Mouse (Mus musculus) heart, postnatal 0 days (tissue): ENCODE results near the gene Cnnm2. TPM values are rescaled to one million over a fixed set of nuclear protein-coding genes. Genes with fewer than 3 reads are reported as not detected.

ENCODE experiments used
- ATAC-seq: fragments of 200-750 bp; cut with Nextera tagmentation; 2 replicates; pipeline ENCODE4 v1.8.0; 2017; ENCODE audit warnings: low read depth, moderate number of reproducible peaks, moderate library complexity; ENCODE audit not compliant: insufficient read depth
- DNase-seq: peaks from one replicate; pipeline ENCODE4 v3.0.0-alpha.2; 2016; ENCODE audit warnings: low spot score
- H3K27ac ChIP-seq: fragments of 300-500 bp; sonication (generic); 2 replicates; pipeline ENCODE4 v1.5.1; 2014; ENCODE audit warnings: low read depth, mild to moderate bottlenecking
- H3K27me3 ChIP-seq: fragments of 300-500 bp; sonication (generic); 2 replicates; pipeline ENCODE4 v1.6.1; 2014; ENCODE audit warnings: low read length, mixed read lengths; ENCODE audit not compliant: control insufficient read depth, insufficient read depth
- H3K36me3 ChIP-seq: fragments of 300-500 bp; sonication (generic); replicated peaks from 2 replicates; pipeline ENCODE4 v1.6.1; 2014; ENCODE audit warnings: low read length, mixed read lengths; ENCODE audit not compliant: control insufficient read depth, insufficient read depth
- H3K4me1 ChIP-seq: fragments of 300-500 bp; sonication (generic); 2 replicates; pipeline ENCODE4 v1.6.1; 2014; ENCODE audit warnings: antibody characterized with exemption; ENCODE audit not compliant: control insufficient read depth, insufficient read depth
- H3K4me2 ChIP-seq: fragments of 300-500 bp; sonication (generic); 2 replicates; pipeline ENCODE4 v1.6.1; 2014; ENCODE audit warnings: low read depth, mild to moderate bottlenecking, low read length, moderate library complexity
- H3K4me3 ChIP-seq: fragments of 300-500 bp; sonication (generic); 2 replicates; pipeline ENCODE4 v1.5.1; 2014; ENCODE audit warnings: low read depth, low read length
- H3K9ac ChIP-seq: fragments of 300-500 bp; sonication (generic); replicated peaks from 2 replicates; pipeline ENCODE4 v1.6.1; 2014; ENCODE audit warnings: low read depth, low read length, mixed read lengths
- H3K9me3 ChIP-seq: fragments of 300-500 bp; sonication (generic); replicated peaks from 2 replicates; pipeline ENCODE4 v1.6.1; 2016; ENCODE audit warnings: low read length; ENCODE audit not compliant: control insufficient read depth
- CTCF ChIP-seq: IDR thresholded peaks from 2 replicates; pipeline ENCODE4 v1.5.1; 2016; ENCODE audit warnings: antibody characterized with exemption, control low read depth, low read depth
- EP300 ChIP-seq: IDR thresholded peaks from 2 replicates; pipeline ENCODE4 v1.6.1; 2016; ENCODE audit warnings: antibody characterized with exemption, low read depth
- WGBS: fragments of 180-500 bp; shearing (Covaris S2); extraction: QIAGEN DNeasy Blood & Tissue Kit; methylation state at CpG from one replicate; pipeline ENCODE4 v1.1.7; 2014; 5-methylcytosine and 5-hydroxymethylcytosine counted together
- polyA plus RNA-seq: library from polyadenylated mRNA; unstranded; fragments of >200 nt; fragmentation: Nextera tagmentation; extraction: Ambion mirVana; gene quantifications from 2 replicates; pipeline ENCODE4 v1.2.1, GENCODE M21; 2015
- total RNA-seq: library from RNA; depleted of rRNA; stranded (reverse); fragments of >200 nt; gene quantifications from 2 replicates; pipeline ENCODE4 v1.2.3, GENCODE M21; 2014; ENCODE audit warnings: low replicate concordance

Cnnm2 gene
- total and polyA plus RNA-seq, 2 experiments from 2014 or later, result 1.8 to 15.0 TPM

GRCm38 (mm10) chr19:46801492-46801891 lies 40.1 kb downstream of the Cnnm2 start:
- Histone ChIP-seq H3K4me3 (no peak overlapping the region), H3K27me3 (no peaks in the 10 kb centered on the region), H3K9ac (no peak overlapping the region), H3K27ac (no peak overlapping the region), H3K4me2 (no peak overlapping the region), H3K36me3 (no peaks in the 10 kb centered on the region), H3K9me3 (no peaks in the 10 kb centered on the region), H3K4me1 (no peaks in the 10 kb centered on the region)
- ATAC-seq, result no peak
- DNase-seq, result no peak
- TF ChIP-seq EP300, result no peak
- no peak for TF ChIP-seq CTCF
- 72% methylated on average over 7 of the region's 7 CpGs for WGBS

DNA sequence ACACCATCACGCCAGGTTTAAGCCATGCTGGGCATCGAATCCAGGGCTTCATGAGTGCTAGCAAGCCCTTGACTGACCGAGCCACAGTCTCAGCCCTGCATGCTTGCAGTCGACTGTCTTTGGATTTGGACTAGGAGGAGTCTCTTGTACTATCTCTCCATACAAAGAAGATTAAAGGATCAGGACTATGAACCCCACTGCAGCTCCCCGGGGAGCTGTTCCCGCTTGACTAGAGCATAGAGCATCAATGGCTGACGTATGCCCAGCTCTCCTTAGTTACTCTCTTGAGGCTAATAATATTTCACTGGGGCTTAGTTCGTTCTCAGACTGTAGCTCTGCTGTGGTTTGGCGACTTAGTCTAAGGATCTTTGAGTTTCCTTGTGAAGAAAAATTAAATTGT lies 40.9 kb downstream of the Cnnm2 start:
- Histone ChIP-seq H3K4me1 (no peaks in the 10 kb centered on the region), H3K4me2 (no peak overlapping the region), H3K9ac (no peak overlapping the region), H3K27ac (no peak overlapping the region), H3K27me3 (no peaks in the 10 kb centered on the region), H3K4me3 (no peak overlapping the region), H3K36me3 (no peaks in the 10 kb centered on the region), H3K9me3 (no peaks in the 10 kb centered on the region)
- 75% methylated on average over 9 of the region's 9 CpGs for WGBS
- TF ChIP-seq CTCF, result no peak
- no peak for TF ChIP-seq EP300
- DNase-seq (no peak), ATAC-seq (no peak)

DNA sequence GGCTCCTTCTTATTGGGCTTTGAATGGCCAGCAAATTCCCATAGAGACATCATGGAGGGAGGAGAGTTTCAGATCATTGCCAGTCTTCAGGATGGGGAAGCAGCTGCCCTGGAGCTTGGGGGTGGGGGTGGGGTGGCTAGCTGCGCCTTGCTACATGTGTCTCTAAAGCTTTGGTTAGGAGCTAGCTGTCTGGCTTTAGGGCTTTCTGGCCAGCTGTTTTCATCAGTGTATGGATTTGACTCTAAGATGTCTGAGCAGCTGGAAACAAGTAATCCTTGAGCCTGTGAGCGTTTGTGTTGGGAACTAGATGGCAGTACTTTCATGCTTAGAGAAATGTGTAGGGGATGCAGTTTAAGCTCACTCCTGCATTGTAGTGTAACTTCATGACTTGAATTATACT lies 42.3 kb downstream of the Cnnm2 start:
- no peak for ATAC-seq
- WGBS, result 72% methylated on average over 2 of the region's 2 CpGs
- TF ChIP-seq EP300, result no peak

DNA sequence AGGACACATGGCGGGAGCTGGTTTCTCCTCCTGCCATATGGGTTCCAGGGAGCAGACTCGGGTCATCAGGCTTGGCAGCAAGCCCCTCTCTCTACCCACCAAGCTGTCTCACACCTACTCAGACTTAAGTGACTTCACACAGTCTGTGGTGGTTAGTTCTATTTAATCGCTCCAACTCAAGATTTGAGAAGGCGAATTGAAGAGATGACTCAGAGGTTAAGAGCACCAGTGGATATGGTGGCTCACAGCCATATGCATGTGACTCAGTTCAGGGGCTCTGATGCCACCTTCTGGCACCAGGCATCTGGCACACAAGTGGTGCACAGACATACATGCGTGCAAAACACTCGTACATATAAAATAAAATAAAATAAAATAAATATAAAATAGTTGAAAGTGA lies 43.4 kb downstream of the Cnnm2 start:
- ATAC-seq (peak; percentile 47), DNase-seq (peak; percentile 23)
- H3K36me3 ChIP-seq, result no peaks in the 10 kb centered on the region
- TF ChIP-seq CTCF, result peak; percentile 21
- TF ChIP-seq EP300, result no peak
- no peak overlapping the region for H3K27ac ChIP-seq
- no peaks in the 10 kb centered on the region for H3K4me1 ChIP-seq
- H3K9me3 ChIP-seq, result no peaks in the 10 kb centered on the region
- H3K4me3 ChIP-seq, result no peak overlapping the region
- H3K4me2 ChIP-seq, result no peak overlapping the region
- no peak overlapping the region for H3K9ac ChIP-seq
- WGBS, result 61% methylated on average over 6 of the region's 6 CpGs
- H3K27me3 ChIP-seq, result no peaks in the 10 kb centered on the region

More for the DNA sequence above, 42.3 kb downstream of the Cnnm2 start:
- no peak for DNase-seq
- Histone ChIP-seq H3K4me2 (no peak overlapping the region), H3K9me3 (no peaks in the 10 kb centered on the region), H3K27me3 (no peaks in the 10 kb centered on the region), H3K9ac (no peak overlapping the region), H3K36me3 (no peaks in the 10 kb centered on the region), H3K4me1 (no peaks in the 10 kb centered on the region), H3K4me3 (no peak overlapping the region), H3K27ac (no peak overlapping the region)

DNA sequence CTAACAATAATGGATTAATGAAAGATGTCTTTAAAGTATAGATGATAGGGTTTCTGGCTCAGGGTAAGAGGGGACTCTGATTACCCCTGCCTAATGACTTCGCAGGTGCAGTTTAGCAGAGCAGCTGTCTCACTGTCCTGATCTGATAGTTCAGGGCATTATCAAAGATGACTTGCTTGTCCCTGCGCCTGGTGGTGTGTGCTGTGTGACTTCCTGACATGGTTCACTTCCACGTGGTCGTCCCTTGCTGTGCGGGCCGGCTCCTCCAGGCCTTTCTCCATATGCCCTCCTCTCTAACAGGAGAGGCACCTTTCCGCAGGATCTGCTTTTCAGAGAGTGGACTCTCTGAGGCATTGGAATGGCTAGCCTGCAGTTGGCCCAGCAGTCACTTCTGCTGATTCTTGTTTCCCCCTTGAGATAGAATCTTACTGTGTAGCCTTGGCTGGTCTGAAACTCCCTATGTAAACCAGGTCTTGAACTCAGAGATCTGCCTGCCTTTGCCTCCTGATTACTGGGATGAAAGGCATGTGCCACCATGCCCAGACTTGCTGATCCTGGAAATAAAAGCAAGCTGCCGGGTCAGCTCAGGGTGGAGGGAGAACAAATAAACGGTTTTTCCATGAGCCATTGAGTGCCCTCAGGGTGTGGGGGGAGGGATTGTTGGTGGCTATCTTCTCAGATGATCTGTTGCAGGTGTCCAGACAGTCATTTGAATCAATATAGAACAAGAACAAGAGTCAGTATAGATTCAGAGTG lies 44.7 kb downstream of the Cnnm2 start:
- Histone ChIP-seq H3K9me3 (no peaks in the 10 kb centered on the region), H3K36me3 (no peaks in the 10 kb centered on the region), H3K4me2 (no peak overlapping the region), H3K4me3 (no peak overlapping the region), H3K9ac (no peak overlapping the region), H3K4me1 (no peaks in the 10 kb centered on the region), H3K27me3 (no peaks in the 10 kb centered on the region), H3K27ac (no peak overlapping the region)
- WGBS, result 73% methylated on average over 9 of the region's 9 CpGs
- DNase-seq (no peak), ATAC-seq (no peak)
- TF ChIP-seq CTCF (no peak), EP300 (no peak)

DNA sequence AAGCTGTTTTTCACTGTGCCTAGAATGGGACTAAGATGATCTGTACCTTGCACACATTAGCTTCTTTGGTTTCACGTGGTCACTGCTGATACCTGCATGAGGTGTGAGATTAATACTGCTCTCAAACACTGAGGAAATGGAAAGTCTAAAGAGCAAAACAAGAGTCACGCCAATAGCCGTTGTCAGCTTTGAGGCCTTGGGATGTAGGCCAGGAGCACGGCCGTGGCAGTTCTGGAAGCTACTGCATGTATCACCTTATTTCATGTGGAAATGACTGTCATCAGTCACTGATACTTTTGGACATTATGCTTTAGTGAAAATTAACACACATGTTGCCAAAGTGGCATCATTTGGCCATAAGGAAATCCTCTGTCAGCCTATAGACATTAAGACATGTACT lies 46.9 kb downstream of the Cnnm2 start:
- TF ChIP-seq CTCF (no peak), EP300 (no peak)
- no peak overlapping the region for H3K4me3 ChIP-seq

More for the DNA sequence above, 46.9 kb downstream of the Cnnm2 start:
- H3K27me3 ChIP-seq, result no peaks in the 10 kb centered on the region
- no peak for DNase-seq
- ATAC-seq, result no peak
- WGBS, result 85% methylated on average over 5 of the region's 5 CpGs
- no peak overlapping the region for H3K9ac ChIP-seq
- H3K4me1 ChIP-seq, result no peaks in the 10 kb centered on the region
- no peak overlapping the region for H3K4me2 ChIP-seq
- no peak overlapping the region for H3K27ac ChIP-seq
- no peaks in the 10 kb centered on the region for H3K36me3 ChIP-seq
- no peaks in the 10 kb centered on the region for H3K9me3 ChIP-seq
